Mouse (Mus musculus) heart, embryonic 10.5 days (tissue): ENCODE measurements around the gene Dlgap1. TPM values are rescaled to one million over a fixed set of nuclear protein-coding genes. Genes with fewer than 3 reads are reported as not detected.

Experiments used
- DNase-seq: peaks from one replicate; pipeline ENCODE4 v3.0.0-alpha.2; 2017; ENCODE audit warnings: low spot score
- H3K27ac ChIP-seq: fragments of 300-500 bp; sonication (generic); 2 replicates; pipeline ENCODE4 v1.5.1; 2016; ENCODE audit warnings: mild to moderate bottlenecking
- H3K27me3 ChIP-seq: fragments of 300-500 bp; sonication (generic); 2 replicates; pipeline ENCODE4 v1.6.1; 2016; ENCODE audit warnings: mild to moderate bottlenecking; ENCODE audit not compliant: poor library complexity, insufficient read depth, severe bottlenecking
- H3K36me3 ChIP-seq: fragments of 300-500 bp; sonication (generic); 2 replicates; pipeline ENCODE4 v1.6.1; 2016; ENCODE audit warnings: mild to moderate bottlenecking, moderate library complexity
- H3K4me1 ChIP-seq: fragments of 300-500 bp; sonication (generic); 2 replicates; pipeline ENCODE4 v1.6.1; 2016; ENCODE audit warnings: mild to moderate bottlenecking
- H3K4me3 ChIP-seq: fragments of 300-500 bp; sonication (generic); 2 replicates; pipeline ENCODE4 v1.5.1; 2016; ENCODE audit warnings: mild to moderate bottlenecking, moderate library complexity
- H3K9me3 ChIP-seq: fragments of 300-500 bp; sonication (generic); 2 replicates; pipeline ENCODE4 v1.6.1; 2016; ENCODE audit warnings: mild to moderate bottlenecking, moderate library complexity
- WGBS: fragments of 180-500 bp; shearing (Covaris S2); methylation state at CpG from one replicate; pipeline ENCODE4 v1.1.7; 2016; 5-methylcytosine and 5-hydroxymethylcytosine counted together
- polyA plus RNA-seq: library from polyadenylated mRNA; unstranded; fragments of >200 nt; fragmentation: Nextera tagmentation; extraction: Ambion mirVana; gene quantifications from 2 replicates; pipeline ENCODE4 v1.2.1, GENCODE M21; 2016

Dlgap1 gene
- polyA plus RNA-seq, 1 experiment from 2014 or later: 0.51 TPM

GRCm38 (mm10) chr17:70755669-70756263 lies 786.9 kb downstream of the Dlgap1 start:
- Histone ChIP-seq H3K4me3 (peak overlapping the region; percentile 60), H3K36me3 (no peaks in the 10 kb centered on the region), H3K27me3 (peaks cover 9% of the 10 kb centered on the region; the same call in 1 of the 2 replicates), H3K4me1 (peaks cover 10% of the 10 kb centered on the region; the same call in 1 of the 2 replicates), H3K27ac (peak overlapping the region; percentile 84), H3K9me3 (no peaks in the 10 kb centered on the region)
- WGBS: 5% methylated on average over 14 of the region's 14 CpGs
- peak; percentile 74 for DNase-seq

GRCm38 (mm10) chr17:70762001-70762400 lies 793.1 kb downstream of the Dlgap1 start:
- Histone ChIP-seq H3K27me3 (no peaks in the 10 kb centered on the region), H3K4me1 (no peaks in the 10 kb centered on the region), H3K9me3 (no peaks in the 10 kb centered on the region), H3K4me3 (no peak overlapping the region), H3K36me3 (no peaks in the 10 kb centered on the region), H3K27ac (no peak overlapping the region)
- DNase-seq: no peak
- WGBS: 89% methylated on average over 7 of the region's 7 CpGs

- WGBS: 87% methylated on average over 10 of the region's 10 CpGs
- Histone ChIP-seq H3K4me1 (no peaks in the 10 kb centered on the region), H3K4me3 (no peak overlapping the region)
Observed at GRCm38 (mm10) chr17:70762634-70763033, 793.8 kb downstream of the Dlgap1 start.

GRCm38 (mm10) chr17:70765337-70765736 lies 796.5 kb downstream of the Dlgap1 start:
- DNase-seq: no peak
- Histone ChIP-seq H3K9me3 (no peaks in the 10 kb centered on the region), H3K27ac (no peak overlapping the region), H3K4me1 (no peaks in the 10 kb centered on the region), H3K27me3 (no peaks in the 10 kb centered on the region), H3K4me3 (no peak overlapping the region), H3K36me3 (no peaks in the 10 kb centered on the region)
- 91% methylated on average over 9 of the region's 9 CpGs for WGBS

More at GRCm38 (mm10) chr17:70762634-70763033, 793.8 kb downstream of the Dlgap1 start:
- Histone ChIP-seq H3K27me3 (no peaks in the 10 kb centered on the region), H3K36me3 (no peaks in the 10 kb centered on the region), H3K27ac (no peak overlapping the region), H3K9me3 (no peaks in the 10 kb centered on the region)
- no peak for DNase-seq

DNA sequence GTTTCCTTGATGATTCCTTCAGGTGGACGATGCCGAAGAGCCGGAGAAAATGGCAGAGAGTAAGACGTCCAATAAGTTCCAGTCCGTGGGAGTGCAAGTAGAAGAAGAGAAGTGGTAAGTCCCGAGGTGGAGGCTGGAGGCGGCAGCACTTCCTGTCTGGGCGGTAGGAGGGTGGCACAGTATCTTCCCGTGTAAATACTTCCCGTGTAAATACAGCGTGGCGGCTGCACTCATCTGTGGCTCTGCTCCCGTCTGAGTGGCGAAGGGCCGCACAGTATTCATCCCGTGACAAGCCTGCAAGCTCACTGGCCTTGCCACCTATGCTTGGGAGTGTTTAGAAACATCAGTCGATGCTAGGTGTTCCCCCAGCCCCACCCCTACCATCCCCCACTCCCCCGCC lies 797.1 kb downstream of the Dlgap1 start:
- Histone ChIP-seq H3K27me3 (no peaks in the 10 kb centered on the region), H3K9me3 (no peaks in the 10 kb centered on the region), H3K4me1 (no peaks in the 10 kb centered on the region), H3K4me3 (no peak overlapping the region), H3K27ac (no peak overlapping the region), H3K36me3 (no peaks in the 10 kb centered on the region)
- no peak for DNase-seq
- 72% methylated on average over 18 of the region's 18 CpGs for WGBS

DNA sequence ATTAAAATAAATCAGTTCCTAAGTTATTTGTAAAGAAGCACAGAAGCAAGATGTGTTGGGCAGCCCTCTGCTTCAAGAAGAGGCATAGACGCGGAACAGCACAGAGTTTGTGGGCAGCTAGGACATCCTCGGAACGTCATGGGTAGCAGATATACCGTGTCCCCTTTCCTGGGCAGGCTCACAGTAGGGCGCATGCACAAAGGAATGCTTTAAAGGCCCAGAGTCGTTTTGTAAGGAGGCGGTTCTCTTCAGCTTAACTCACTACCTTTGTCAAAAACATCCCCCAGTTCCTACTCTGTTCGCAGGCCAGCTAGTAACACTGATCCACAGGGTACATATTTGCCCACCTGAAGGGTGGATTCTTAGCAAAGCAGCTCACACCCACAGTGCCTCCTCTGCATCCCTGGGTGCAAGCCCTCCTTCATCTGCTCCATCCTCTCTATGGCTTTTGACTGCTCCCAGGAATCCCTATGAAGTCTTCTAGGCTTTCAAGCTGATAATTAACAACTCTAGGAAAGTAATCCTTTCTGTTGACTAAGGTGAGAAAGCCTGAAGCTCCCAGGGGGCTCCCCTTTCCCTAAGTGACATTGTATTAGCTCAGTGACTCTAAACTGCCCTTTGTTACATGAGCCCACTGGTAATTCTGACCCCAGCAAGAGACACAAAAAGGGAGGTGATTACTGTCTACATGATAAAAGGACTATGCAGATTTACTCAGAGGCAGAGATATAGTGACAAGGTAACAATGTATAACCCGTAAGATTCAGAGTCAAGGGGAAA lies 803.4 kb downstream of the Dlgap1 start:
- Histone ChIP-seq H3K36me3 (no peaks in the 10 kb centered on the region), H3K9me3 (no peaks in the 10 kb centered on the region), H3K4me3 (no peak overlapping the region), H3K4me1 (0 out of 2 replicates have a peak, but pooled peaks cover 9% of the 10 kb centered on the region), H3K27me3 (no peaks in the 10 kb centered on the region), H3K27ac (0 out of 2 replicates have a peak overlapping the region, but pooled peaks have one; percentile 16)
- WGBS: 13% methylated on average over 10 of the region's 10 CpGs
- no peak for DNase-seq

DNA sequence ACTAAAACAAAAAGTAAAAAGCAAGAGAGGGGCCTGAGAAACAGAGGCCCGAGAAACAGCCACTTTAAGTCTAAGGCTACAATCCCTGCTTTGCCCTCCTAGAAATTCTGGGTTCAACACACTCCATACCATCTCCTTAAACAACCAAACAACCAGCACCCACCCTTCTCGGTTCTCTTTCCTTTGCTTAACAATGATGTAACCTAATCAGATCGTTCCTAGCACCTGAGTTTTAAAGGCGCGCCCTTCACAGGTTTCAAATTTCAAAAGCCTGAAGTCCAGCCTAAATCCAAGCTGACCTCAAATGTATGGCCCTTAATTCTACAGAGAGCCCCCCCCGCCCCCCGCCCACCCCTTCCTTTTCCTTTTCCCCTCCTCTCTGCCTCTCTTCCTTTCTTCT lies 810.9 kb downstream of the Dlgap1 start:
- no peak for DNase-seq
- Histone ChIP-seq H3K4me3 (no peak overlapping the region), H3K4me1 (peaks cover 20% of the 10 kb centered on the region), H3K27ac (no peak overlapping the region), H3K9me3 (no peaks in the 10 kb centered on the region), H3K36me3 (no peaks in the 10 kb centered on the region), H3K27me3 (no peaks in the 10 kb centered on the region)
- WGBS: 35% methylated on average over 7 of the region's 7 CpGs

DNA sequence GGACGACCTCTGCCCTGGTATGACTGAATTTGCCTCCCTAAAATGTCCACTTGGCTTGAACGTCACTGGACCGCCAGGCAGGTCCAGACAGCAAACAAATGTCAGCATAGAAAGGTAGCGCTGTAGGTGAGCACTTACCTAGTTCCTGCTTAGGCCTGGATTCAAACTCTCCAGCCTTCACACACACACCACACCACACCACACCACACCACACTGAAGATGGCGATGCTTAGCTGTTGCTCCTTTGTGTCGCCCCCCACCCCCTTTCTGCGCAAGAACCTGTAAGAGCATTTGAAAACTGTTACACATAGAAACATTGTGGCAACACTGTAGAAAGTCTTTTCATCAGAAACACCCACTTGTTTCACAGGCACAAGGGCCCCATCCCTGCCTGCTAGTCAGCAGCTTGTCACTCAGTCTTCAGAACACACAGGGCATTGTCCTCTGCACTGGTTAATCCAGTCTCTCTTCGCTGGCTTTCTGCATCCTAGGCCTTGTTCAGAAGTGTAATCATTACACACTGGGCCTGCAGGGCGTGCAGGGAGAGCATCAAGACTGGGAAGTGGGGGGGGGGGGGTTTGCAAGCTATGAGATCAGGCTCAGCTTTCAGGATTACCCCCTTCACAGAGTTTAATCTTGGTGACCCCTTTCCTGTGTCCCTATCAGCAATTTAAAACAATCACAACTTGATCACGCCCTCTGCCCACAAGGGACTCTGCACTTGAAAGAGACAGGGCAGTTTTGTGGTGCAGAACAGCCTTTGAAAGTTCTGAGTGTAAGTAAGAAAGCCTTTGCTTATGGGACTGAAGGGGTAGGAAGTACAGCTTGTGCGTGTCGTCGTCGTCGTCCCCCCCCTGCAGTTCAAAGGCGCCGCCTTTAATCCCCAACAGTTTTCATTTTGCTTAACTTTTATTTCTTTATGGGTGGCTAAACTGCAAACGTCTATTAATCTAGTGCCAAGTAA lies 812.1 kb downstream of the Dlgap1 start:
- Histone ChIP-seq H3K36me3 (no peaks in the 10 kb centered on the region), H3K9me3 (no peaks in the 10 kb centered on the region), H3K27me3 (no peaks in the 10 kb centered on the region), H3K27ac (peak overlapping the region; percentile 56; the same call in 1 of the 2 replicates), H3K4me3 (no peak overlapping the region), H3K4me1 (peaks cover 20% of the 10 kb centered on the region)
- 34% methylated on average over 18 of the region's 18 CpGs for WGBS
- DNase-seq: no peak

GRCm38 (mm10) chr17:70783273-70783672 lies 814.4 kb downstream of the Dlgap1 start:
- no peak for DNase-seq

GRCm38 (mm10) chr17:70787366-70787765 lies 818.5 kb downstream of the Dlgap1 start:
- DNase-seq: no peak
- H3K27me3 ChIP-seq: no peaks in the 10 kb centered on the region
- H3K4me1 ChIP-seq: no peaks in the 10 kb centered on the region
- no peaks in the 10 kb centered on the region for H3K36me3 ChIP-seq
- H3K9me3 ChIP-seq: no peaks in the 10 kb centered on the region
- whole genome bisulfite sequencing: 88% methylated on average over 2 of the region's 2 CpGs
- no peak overlapping the region for H3K27ac ChIP-seq
- no peak overlapping the region for H3K4me3 ChIP-seq

More at GRCm38 (mm10) chr17:70783273-70783672, 814.4 kb downstream of the Dlgap1 start:
- 89% methylated on average over 3 of the region's 3 CpGs for WGBS
- H3K9me3 ChIP-seq: no peaks in the 10 kb centered on the region
- H3K27ac ChIP-seq: no peak overlapping the region
- no peaks in the 10 kb centered on the region for H3K36me3 ChIP-seq
- H3K4me3 ChIP-seq: no peak overlapping the region
- no peaks in the 10 kb centered on the region for H3K27me3 ChIP-seq
- peaks cover 20% of the 10 kb centered on the region for H3K4me1 ChIP-seq

- WGBS: 89% methylated on average over 4 of the region's 4 CpGs
- no peaks in the 10 kb centered on the region for H3K36me3 ChIP-seq
- H3K27ac ChIP-seq: no peak overlapping the region
- H3K27me3 ChIP-seq: no peaks in the 10 kb centered on the region
- no peak overlapping the region for H3K4me3 ChIP-seq
- no peak for DNase-seq
- no peaks in the 10 kb centered on the region for H3K9me3 ChIP-seq
- peaks cover 17% of the 10 kb centered on the region for H3K4me1 ChIP-seq
Observed at GRCm38 (mm10) chr17:70790801-70791200, 821.9 kb downstream of the Dlgap1 start.

DNA sequence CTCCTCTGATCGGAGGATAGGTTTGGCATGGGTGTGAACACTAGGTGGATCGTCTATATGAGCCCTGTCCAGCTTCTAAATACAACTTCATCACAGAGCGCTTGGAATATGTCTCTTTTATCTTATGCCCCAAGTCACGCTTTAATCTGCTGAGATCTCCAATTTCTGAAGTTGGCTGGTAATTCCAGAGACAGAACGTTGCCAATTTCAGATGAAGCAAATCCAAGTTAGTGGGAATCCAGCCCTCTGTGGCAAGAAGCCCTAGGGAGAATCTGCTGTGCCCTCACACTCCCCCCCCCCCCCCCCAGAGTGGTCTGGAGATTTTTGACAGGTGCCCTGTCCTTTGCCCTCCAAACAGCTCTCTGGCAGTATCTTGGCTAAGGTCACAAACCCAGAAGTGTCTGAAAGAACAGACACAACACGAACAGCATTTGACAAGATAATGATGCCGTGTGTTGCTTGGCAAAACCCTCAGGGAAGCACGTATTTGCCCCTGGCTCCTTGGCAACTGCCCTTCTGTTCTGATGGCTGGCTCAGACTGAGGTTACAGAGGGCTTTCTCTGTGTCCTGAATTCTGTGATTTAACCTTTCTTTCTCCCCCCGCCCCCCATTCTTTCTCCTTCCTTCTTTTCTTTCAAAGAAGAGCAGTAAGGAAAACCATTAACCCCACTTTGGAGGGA lies 822.9 kb downstream of the Dlgap1 start:
- no peak overlapping the region for H3K4me3 ChIP-seq
- no peaks in the 10 kb centered on the region for H3K27me3 ChIP-seq
- no peak for DNase-seq
- H3K9me3 ChIP-seq: no peaks in the 10 kb centered on the region
- 76% methylated on average over 9 of the region's 9 CpGs for WGBS
- no peak overlapping the region for H3K27ac ChIP-seq
- peaks cover 17% of the 10 kb centered on the region for H3K4me1 ChIP-seq
- H3K36me3 ChIP-seq: no peaks in the 10 kb centered on the region
